Mouse (Mus musculus) retina, adult 2 months (tissue): ENCODE measurements around the gene Per1.

ENCODE experiments used
- DNase-seq: peaks from one replicate; pipeline ENCODE4 v3.0.0-alpha.2; 2012; ENCODE audit warnings: low read depth, low spot score

The Per1 gene

DNA sequence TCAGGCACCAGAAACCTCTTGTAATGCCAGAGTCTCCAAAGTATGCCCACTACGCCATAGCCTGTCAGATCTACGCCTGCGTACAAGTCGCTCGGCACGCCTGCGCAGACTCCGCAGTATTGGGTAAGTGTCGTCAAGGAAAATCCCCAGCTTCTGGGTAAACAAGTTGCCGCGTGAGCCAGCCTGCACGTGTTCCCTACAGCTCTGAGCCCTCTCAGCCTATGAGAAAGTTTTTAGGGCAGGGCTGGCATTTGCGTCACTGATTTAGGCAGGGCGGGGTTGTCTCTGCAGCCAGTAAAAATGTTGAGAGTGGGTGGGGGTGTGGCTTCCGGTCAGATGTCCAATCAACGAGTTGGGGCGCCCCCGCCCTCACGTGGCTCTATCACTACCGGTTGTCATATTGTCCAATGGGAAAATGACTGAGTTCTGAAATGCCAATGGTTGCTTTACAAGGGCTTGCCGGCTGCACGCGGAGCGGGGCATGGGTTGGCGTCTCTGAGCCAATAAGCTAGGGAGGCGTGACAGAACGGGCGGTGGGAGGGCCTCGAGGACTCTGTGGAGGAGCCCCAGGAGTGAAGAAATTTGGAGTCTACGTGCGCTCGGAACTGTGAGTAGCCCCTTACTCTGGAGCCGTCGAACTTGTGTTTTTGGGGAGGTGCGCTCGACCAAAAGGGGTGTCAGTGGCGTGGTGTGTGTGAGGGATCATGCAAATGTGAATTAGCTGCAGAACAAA, at the start of gene Per1:
Gene Per1, plus strand, starts transcription at position 521 of the 733 bp plus-strand sequence.
- peak; percentile 99 for DNase-seq

GRCm38 (mm10) chr11:69045531-69046394, 49.3 kb upstream of the Per1 start, which contains the start of gene Aurkb:
Gene Aurkb (plus strand): TSS chr11:69045647.
- no peak for DNase-seq

- DNase-seq, result no peak
Observed at GRCm38 (mm10) chr11:69046395-69046774, 48.6 kb upstream of the Per1 start.

DNA sequence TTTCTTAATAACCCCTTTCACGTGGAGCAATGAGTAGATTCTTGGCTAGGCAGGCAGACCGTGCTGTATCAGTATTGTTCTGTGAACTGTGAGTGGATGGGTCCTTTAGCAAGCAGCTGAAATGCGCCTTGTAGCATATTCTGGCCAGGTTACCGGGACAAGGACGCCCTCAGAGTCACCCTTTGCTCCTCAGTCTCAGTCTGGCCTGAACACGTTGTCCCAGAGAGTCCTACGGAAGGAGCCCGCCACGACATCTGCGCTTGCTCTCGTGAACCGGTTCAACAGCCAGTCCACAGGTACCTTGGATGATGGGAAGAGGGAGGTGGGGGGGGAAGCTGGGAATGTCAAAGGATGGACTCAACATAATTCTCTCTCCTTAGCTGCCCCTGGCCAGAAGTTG, 47.4 kb upstream of the Per1 start:
- no peak for DNase-seq

DNA sequence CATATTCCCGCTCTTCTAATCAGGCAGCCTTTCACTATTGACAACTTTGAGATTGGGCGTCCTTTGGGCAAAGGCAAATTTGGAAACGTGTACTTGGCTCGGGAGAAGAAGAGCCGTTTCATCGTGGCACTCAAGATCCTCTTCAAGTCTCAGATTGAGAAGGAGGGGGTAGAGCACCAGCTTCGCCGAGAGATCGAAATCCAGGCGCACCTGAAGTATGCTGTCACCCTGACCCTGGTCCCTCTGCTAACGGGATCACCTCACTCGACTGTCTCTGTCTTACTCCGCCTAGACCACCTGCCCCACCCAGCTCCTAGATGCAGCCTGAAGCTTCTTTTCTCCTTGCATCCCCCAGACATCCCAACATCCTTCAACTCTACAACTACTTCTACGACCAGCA, 46.9 kb upstream of the Per1 start:
- DNase-seq, result no peak

GRCm38 (mm10) chr11:69050748-69051147, 44.3 kb upstream of the Per1 start:
- no peak for DNase-seq

GRCm38 (mm10) chr11:69051771-69052170, 43.2 kb upstream of the Per1 start:
- DNase-seq, result no peak

DNA sequence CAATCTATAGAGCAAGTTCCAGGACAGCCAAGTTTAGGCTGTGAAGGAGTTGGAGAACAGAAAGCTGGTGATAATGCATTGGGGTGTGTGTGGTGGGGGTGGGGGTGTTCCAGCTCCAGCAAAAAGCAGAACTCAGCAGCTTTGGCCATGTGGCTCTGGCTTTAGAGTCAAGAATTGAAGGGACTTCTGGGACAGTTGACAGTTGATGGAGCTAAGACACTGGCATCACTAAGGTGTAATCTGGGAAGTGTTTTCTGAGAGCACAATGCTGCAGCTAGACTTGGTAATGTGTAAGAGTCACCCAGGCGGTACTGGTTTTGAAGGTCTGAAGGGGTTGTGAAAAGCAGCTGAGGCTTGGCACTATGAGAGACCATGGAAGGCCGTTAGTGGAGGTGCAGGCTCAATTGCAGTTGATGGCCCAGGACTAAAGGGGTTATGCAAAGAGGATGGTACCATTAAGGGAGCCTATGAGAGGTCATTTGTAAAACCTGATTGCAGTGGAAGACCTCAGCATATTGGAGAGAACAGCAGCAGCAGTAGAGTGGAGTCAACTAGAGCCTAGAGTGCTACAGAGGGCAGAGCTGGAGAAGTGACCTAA, 42.1 kb upstream of the Per1 start:
- DNase-seq, result no peak

DNA sequence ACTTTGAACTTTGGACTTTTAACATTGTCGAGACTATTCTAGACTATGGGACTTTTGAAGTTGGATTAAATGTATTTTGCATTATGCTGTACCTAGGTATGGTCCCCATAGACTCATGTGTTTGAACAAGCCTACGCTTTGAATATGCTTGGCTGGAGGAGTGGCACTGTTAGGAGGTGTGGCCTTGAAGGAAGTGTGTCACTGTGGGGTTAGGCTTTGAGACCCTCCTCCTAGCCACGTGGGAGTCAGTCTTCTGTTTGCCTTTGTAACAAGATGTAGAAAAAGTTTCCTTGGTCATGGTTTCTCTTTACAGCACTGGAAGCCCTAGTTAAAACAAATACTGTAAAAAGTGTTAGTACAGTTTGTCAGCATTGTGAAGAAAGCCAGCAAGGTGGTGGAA, 41.2 kb upstream of the Per1 start:
- no peak for DNase-seq

DNA sequence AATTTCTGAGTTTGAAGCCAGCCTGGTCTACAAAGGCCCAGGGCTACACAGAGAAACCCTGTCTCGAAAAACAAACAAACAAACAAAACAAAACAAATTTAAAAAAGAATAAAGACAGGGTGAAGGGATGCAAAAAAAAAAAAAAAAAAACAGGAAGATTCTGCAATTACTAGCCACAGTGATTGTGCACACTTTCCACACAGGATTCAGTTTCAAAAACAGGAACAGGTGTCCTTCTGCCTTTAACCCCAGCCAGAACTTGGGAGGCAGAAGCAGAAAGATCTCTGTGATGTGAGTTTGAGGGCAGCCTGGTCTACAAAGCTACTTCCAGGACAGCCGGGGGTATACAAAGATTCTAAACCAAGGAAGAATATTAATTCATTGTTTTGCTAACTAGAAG, 36.8 kb upstream of the Per1 start:
- DNase-seq, result no peak

GRCm38 (mm10) chr11:69058729-69059356, 36.2 kb upstream of the Per1 start:
- no peak for DNase-seq

DNA sequence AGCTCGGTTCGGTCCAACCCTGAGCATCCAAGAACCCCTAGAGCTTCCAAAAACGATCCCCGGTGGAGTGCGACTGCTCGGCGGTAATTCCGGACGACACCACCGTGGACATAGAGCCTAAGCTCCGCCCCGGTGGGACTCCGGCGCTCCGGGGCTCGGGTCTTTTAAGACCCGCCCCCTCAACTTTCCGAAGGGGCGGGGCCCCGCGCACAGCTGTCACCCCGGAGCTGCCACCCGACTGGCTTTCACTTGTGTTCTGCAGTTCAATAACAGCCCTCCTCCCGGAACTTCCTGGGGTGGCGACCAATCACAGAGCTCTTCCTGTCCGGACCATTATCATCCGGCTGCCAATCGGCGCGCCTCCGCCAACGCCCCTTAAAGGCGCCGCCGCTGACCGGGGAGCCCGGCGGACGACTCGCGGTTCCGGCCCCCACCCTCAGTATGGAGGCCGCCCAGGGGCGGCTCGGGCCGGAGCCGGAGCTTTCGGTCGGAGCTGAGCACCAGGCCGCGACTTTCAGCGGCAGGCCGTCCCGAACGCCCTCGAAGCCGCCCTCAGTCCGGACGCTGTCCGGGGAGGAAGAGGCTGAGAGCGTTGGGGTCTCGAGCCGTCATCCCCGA, 35.6 kb upstream of the Per1 start, which contains the start of gene Borcs6:
Gene Borcs6, plus strand, starts transcription at position 361 of the 618 bp plus-strand sequence.
- peak; percentile 90 for DNase-seq

DNA sequence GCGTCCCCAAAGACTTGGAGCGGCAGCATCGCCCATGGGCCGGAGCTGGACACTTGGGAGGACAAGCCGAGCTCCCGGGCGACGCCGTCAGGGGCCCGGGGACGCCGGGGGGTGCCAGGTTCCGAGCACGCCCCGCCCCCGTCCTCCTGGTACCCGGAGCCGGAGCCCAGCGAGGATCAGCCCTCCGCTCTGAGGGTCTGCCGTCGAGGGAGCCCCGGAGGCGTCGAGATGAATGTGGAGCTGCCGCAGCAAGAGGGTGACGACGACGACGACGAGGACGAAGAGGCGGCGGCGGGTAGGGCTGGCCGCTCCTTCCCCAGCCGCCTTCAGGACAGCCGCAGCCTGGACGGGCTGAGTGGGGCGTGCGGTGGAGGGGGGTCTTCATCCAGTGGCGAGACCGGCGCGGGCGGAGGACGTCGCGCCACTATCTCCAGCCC, 35.0 kb upstream of the Per1 start:
- no peak for DNase-seq

- DNase-seq, result no peak
Observed at GRCm38 (mm10) chr11:69060448-69061254, 34.4 kb upstream of the Per1 start.

DNA sequence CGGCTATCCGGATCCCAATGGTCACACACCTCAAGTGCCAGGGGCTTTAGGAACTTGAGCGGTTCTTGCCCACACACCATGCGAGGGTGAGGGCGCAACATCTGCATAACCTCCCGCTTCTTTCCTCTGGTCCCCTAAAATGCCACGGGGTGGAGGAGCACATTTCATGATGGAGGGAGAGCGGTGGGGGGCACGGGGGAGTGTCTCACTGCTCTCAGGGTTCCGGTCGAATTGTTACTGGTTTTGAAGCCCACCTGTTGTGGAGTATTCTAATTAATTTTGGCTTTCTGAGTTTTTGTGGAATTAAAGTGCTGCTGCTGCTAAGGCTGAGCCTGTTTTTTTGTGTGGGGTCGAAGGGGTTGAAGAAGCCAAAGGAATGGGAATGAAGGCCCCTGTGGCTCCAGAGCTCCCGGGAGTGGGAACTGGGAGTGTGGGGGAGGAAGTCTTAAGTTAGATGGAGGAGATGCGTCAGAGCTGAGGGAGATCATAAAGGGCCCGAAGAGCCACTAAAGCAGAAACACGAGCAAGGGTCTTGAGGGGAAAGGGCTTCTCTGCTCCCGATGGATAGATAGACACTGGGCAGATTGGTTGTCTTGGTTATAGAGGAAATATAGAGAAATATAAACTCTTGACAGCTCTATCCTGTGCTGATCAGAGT, 33.6 kb upstream of the Per1 start:
- DNase-seq, result no peak

DNA sequence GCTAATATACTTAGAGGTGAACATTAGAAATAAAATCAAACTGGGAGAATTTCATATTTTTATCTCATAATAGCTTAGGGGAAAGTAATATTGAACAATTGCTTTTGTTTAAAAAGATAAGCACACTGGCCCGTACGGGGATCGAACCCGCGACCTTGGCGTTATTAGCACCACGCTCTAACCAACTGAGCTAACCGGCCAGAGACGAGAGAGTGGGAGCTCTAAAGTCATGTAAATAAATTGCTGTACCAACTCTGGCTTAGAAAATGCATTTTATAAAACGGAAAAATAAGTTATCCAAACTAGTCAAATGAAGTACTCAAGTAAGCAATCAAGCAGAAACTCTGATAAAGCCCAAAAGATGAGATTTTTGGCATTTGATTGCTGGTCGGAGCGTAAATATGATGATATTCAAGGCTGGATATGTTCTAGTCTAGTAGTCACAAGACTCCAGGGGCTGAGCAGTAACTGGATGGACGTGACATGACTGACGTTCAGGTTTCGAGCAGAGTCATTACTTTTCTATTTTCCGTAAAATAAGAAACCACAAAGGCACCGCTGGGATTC, 32.7 kb upstream of the Per1 start:
- DNase-seq, result no peak

DNA sequence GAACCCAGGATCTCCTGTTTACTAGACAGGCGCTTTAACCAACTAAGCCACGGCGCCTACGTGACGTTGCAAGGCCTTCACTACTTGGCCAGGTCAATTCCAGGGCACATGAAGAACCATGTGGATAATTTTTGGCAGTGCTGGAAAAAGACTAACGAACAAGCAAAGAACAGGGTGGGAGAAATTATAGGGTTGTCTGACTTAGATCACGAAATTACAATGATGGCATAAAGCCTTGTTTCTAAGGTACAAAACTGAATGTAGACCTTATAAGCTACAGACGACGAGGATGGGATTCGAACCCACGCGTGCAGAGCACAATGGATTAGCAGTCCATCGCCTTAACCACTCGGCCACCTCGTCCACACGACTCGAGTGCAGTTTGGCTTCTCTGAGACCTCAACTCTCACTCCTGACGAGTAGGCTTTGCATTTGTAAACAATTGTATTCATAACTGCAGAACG, 32.2 kb upstream of the Per1 start:
- peak; percentile 78 for DNase-seq

GRCm38 (mm10) chr11:69063413-69064201, 31.4 kb upstream of the Per1 start:
- no peak for DNase-seq
